Mouse (Mus musculus) frontal cortex, postnatal 25 days (tissue): ENCODE data around the gene Cpm.

Experiments used
- DNase-seq, 2 experiments: peaks; one replicate each; pipeline ENCODE4 v3.0.0; 2022; ENCODE audit warnings: low spot score in 2 of 2

Gene Cpm

GRCm38 (mm10) chr10:117649292-117650041 is 20.2 kb downstream of the Cpm start:
- no peak for DNase-seq

- no peak for DNase-seq
These were observed 20.8 kb downstream of the Cpm start for GRCm38 (mm10) chr10:117650042-117650655.

- DNase-seq, result no peak
These were observed 21.4 kb downstream of the Cpm start for GRCm38 (mm10) chr10:117650725-117651124.

- DNase-seq, result no peak
These were observed 22.5 kb downstream of the Cpm start for GRCm38 (mm10) chr10:117651587-117652377.

- no peak for DNase-seq
These were observed 23.1 kb downstream of the Cpm start for GRCm38 (mm10) chr10:117652378-117652774.

GRCm38 (mm10) chr10:117652930-117653778 is 23.9 kb downstream of the Cpm start:
- no peak for DNase-seq

- DNase-seq, result no peak
These were observed 24.5 kb downstream of the Cpm start for GRCm38 (mm10) chr10:117653779-117654173.

GRCm38 (mm10) chr10:117654576-117655123 is 25.4 kb downstream of the Cpm start:
- no peak for DNase-seq

GRCm38 (mm10) chr10:117655460-117655859 is 26.2 kb downstream of the Cpm start:
- no peak for DNase-seq

- DNase-seq, result no peak
These were observed 26.8 kb downstream of the Cpm start for GRCm38 (mm10) chr10:117655908-117656661.

GRCm38 (mm10) chr10:117656662-117656962 is 27.3 kb downstream of the Cpm start:
- no peak for DNase-seq

- no peak for DNase-seq
These were observed 27.8 kb downstream of the Cpm start for GRCm38 (mm10) chr10:117656985-117657658.

GRCm38 (mm10) chr10:117657659-117658306 is 28.5 kb downstream of the Cpm start:
- DNase-seq, result no peak

GRCm38 (mm10) chr10:117658522-117659429 is 29.5 kb downstream of the Cpm start:
- DNase-seq, result no peak

- no peak for DNase-seq
These were observed 30.1 kb downstream of the Cpm start for GRCm38 (mm10) chr10:117659430-117659813.

GRCm38 (mm10) chr10:117659819-117660218 is 30.5 kb downstream of the Cpm start:
- DNase-seq, result no peak

- no peak for DNase-seq
These were observed 33.2 kb downstream of the Cpm start for GRCm38 (mm10) chr10:117662316-117663055.
